Mouse (Mus musculus) neural tube, embryonic 14.5 days (tissue): ENCODE results near the gene Glcci1. TPM values are rescaled to one million over a fixed set of nuclear protein-coding genes. Genes with fewer than 3 reads are reported as not detected.

Experiments
- ATAC-seq: fragments of 200-750 bp; cut with Nextera tagmentation; 2 replicates; pipeline ENCODE4 v1.8.0; 2017; ENCODE audit warnings: low read depth, mild to moderate bottlenecking, moderate TSS enrichment, moderate library complexity
- H3K27ac ChIP-seq: fragments of 300-500 bp; sonication (generic); 2 replicates; pipeline ENCODE4 v1.5.1; 2014; ENCODE audit warnings: low read depth, mild to moderate bottlenecking, control low read depth, low read length, moderate library complexity, mixed read lengths
- H3K27me3 ChIP-seq: fragments of 300-500 bp; sonication (generic); 2 replicates; pipeline ENCODE4 v1.6.1; 2014; ENCODE audit warnings: low read length; ENCODE audit not compliant: control insufficient read depth, insufficient read depth
- H3K36me3 ChIP-seq: fragments of 300-500 bp; sonication (generic); 2 replicates; pipeline ENCODE4 v1.6.1; 2014; ENCODE audit warnings: low read length, mixed read lengths; ENCODE audit not compliant: control insufficient read depth, insufficient read depth
- H3K4me1 ChIP-seq: fragments of 300-500 bp; sonication (generic); 2 replicates; pipeline ENCODE4 v1.6.1; 2014; ENCODE audit warnings: low read length; ENCODE audit not compliant: control insufficient read depth, insufficient read depth
- H3K4me2 ChIP-seq: fragments of 300-500 bp; sonication (generic); 2 replicates; pipeline ENCODE4 v1.6.1; 2014; ENCODE audit warnings: mild to moderate bottlenecking, low read depth, low read length, control low read depth
- H3K4me3 ChIP-seq: fragments of 300-500 bp; sonication (generic); 2 replicates; pipeline ENCODE4 v1.5.1; 2014; ENCODE audit warnings: low read depth, low read length, control low read depth, mixed read lengths
- H3K9ac ChIP-seq: fragments of 300-500 bp; sonication (generic); replicated peaks from 2 replicates; pipeline ENCODE4 v1.6.1; 2014; ENCODE audit warnings: low read depth, mild to moderate bottlenecking, control low read depth, low read length, mixed read lengths
- H3K9me3 ChIP-seq: fragments of 300-500 bp; sonication (generic); 2 replicates; pipeline ENCODE4 v1.6.1; 2016; ENCODE audit warnings: low read length; ENCODE audit not compliant: control insufficient read depth
- WGBS: fragments of 180-500 bp; shearing (Covaris S2); extraction: QIAGEN DNeasy Blood & Tissue Kit; methylation state at CpG from one replicate; pipeline ENCODE4 v1.1.7; 2014; 5-methylcytosine and 5-hydroxymethylcytosine counted together
- polyA plus RNA-seq: library from polyadenylated mRNA; unstranded; fragments of >200 nt; fragmentation: Nextera tagmentation; extraction: Ambion mirVana; gene quantifications from 2 replicates; pipeline ENCODE4 v1.2.1, GENCODE M21; 2014

The Glcci1 gene
- polyA plus RNA-seq, 1 experiment from 2014 or later, result 11.3 TPM

DNA sequence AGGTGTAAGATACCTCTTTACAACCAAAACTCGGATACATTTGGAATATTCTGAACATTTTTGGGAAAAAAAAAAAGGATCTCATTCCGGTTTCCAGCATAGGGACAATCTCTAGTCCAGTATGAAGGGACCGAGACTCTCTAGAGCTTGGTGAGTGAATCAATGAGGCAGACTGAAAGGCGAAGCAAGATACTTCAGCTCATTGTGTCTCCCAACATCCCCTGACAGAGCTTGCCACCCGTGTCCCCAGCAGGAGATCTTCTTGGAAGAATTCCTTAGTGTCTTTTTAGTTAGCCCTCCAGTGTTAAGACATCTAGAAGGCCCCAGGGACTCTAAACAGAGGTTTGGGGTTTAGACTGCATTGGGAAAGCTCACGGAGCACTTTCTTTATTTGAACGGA lies 20.1 kb upstream of the Glcci1 start:
- no peak overlapping the region for H3K4me2 ChIP-seq
- ATAC-seq, result no peak
- H3K9ac ChIP-seq, result no peak overlapping the region
- H3K27ac ChIP-seq, result no peak overlapping the region
- H3K4me1 ChIP-seq, result 0 out of 2 replicates have a peak, but pooled peaks cover 4% of the 10 kb centered on the region
- 76% methylated on average over 7 of the region's 7 CpGs for WGBS
- H3K27me3 ChIP-seq, result no peaks in the 10 kb centered on the region
- H3K9me3 ChIP-seq, result no peaks in the 10 kb centered on the region
- H3K36me3 ChIP-seq, result no peaks in the 10 kb centered on the region
- H3K4me3 ChIP-seq, result no peak overlapping the region

DNA sequence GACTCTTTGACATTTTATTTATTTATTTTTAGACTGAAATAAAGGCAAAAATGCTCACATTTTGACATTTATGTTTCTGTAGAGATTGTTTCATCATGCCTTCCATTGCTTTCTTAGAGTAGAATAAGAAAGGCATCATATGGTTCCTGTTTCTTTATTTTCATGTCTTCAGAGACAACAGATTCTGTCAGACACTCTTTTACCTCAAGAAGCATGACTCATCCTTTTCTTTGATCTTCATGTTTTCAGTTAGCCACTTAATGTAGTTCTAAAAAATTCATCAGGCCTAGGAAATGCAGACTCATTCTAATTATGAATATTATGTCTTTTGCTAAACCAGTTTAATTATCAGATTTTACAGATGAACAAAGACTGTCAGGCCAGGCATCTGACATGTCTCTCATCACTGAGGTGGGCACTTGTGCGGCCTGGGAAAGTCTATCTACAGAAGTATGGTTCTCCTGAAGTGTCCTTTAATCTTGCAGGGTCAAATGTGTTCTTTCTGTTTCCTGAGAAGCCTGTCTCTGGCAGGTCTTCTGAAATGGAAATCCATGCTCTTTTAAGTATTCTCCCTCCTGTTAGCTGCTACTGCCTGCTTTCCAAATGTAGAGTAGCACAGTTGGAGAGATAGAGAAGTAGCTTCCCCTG lies 19.3 kb upstream of the Glcci1 start:
- no peaks in the 10 kb centered on the region for H3K36me3 ChIP-seq
- H3K4me2 ChIP-seq, result no peak overlapping the region
- H3K4me3 ChIP-seq, result no peak overlapping the region
- H3K9me3 ChIP-seq, result no peaks in the 10 kb centered on the region
- H3K27ac ChIP-seq, result no peak overlapping the region
- ATAC-seq, result no peak
- H3K27me3 ChIP-seq, result no peaks in the 10 kb centered on the region
- H3K4me1 ChIP-seq, result 0 out of 2 replicates have a peak, but pooled peaks cover 4% of the 10 kb centered on the region
- WGBS, result 76% methylated on average over 1 of the region's 1 CpGs
- no peak overlapping the region for H3K9ac ChIP-seq

DNA sequence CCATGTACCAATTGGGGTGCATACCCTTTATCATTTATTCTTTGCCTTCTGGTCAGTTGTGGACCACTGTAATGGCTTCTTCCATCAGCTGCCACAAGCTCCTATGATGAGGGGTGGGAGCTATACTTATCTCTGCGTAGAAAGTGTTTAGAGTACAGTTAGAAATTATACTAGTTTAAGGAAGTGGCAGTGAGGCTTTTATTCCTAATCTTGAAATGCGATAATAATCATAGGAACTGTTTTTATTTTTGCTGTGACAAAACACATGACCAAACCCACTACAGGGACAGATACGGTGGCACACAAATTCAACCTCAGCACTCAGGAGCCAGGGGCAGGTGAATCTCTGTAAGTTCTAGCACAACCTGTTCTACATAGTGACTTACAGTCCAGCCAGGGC lies 17.2 kb upstream of the Glcci1 start:
- no peak overlapping the region for H3K4me2 ChIP-seq
- H3K27me3 ChIP-seq, result no peaks in the 10 kb centered on the region
- H3K9me3 ChIP-seq, result no peaks in the 10 kb centered on the region
- H3K9ac ChIP-seq, result no peak overlapping the region
- 0 out of 2 replicates have a peak, but pooled peaks cover 3% of the 10 kb centered on the region for H3K4me1 ChIP-seq
- no peaks in the 10 kb centered on the region for H3K36me3 ChIP-seq
- H3K27ac ChIP-seq, result no peak overlapping the region
- no peak overlapping the region for H3K4me3 ChIP-seq
- ATAC-seq, result no peak
- WGBS, result 91% methylated on average over 3 of the region's 3 CpGs

DNA sequence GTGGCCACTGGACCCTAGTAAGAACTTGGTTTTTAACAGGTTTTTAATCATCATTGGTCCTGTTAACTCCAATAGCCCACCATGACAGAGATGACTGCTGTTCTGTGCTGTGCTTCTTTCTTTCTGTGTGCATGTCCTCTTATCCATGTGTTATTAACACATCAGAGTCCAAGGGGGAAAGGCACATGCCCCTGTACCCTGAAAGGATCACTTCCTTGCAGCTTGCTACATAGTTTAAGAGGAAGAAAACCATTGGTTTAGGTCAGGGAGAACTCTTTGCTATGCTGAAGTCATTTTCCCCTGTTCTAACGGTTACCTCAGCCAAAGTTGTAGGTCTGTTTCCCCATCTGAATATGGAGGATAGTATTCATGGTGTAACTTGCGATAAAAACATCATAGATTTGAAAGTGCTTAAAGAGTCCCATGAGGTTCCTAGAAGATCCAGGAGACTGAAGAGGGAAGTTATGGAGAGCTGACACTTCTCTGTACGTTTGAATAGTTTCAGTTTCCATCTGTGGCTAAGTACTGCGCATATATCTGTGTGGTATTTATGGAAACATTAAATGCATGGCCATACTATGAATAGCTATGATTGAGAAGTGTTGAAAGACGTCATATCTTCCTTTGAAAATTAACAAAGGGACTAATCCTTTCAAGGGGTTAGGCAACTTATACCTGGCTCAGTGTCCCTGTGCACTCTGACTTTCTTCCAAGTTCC lies 14.1 kb upstream of the Glcci1 start:
- Histone ChIP-seq H3K27ac (no peak overlapping the region), H3K4me2 (no peak overlapping the region), H3K9me3 (no peaks in the 10 kb centered on the region), H3K36me3 (no peaks in the 10 kb centered on the region), H3K4me1 (no peaks in the 10 kb centered on the region), H3K9ac (no peak overlapping the region), H3K4me3 (no peak overlapping the region), H3K27me3 (no peaks in the 10 kb centered on the region)
- no peak for ATAC-seq
- 86% methylated on average over 5 of the region's 5 CpGs for WGBS

DNA sequence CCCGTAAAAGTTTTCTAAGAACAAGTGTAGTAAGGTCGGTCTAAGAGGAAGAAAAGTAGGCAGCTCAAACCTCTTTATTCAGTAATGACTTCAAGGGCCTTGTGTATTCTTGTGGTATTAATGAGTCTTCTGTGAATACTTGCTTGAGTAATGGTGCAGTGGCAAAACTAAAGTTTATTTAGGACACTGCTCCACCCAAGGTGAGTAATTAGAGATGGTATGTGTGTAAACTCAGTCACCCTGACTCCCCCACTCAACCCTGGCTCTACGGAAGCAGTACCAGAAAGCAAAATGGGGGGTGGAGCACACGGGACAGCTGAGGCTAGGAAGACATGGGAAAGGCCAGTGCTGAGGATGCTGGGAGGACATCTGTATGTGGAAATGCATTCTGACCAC lies 13.6 kb upstream of the Glcci1 start:
- Histone ChIP-seq H3K4me1 (no peaks in the 10 kb centered on the region), H3K4me3 (no peak overlapping the region), H3K9ac (no peak overlapping the region), H3K36me3 (no peaks in the 10 kb centered on the region), H3K4me2 (no peak overlapping the region), H3K27me3 (no peaks in the 10 kb centered on the region), H3K9me3 (no peaks in the 10 kb centered on the region), H3K27ac (no peak overlapping the region)
- no peak for ATAC-seq
- 82% methylated on average over 4 of the region's 4 CpGs for whole genome bisulfite sequencing

DNA sequence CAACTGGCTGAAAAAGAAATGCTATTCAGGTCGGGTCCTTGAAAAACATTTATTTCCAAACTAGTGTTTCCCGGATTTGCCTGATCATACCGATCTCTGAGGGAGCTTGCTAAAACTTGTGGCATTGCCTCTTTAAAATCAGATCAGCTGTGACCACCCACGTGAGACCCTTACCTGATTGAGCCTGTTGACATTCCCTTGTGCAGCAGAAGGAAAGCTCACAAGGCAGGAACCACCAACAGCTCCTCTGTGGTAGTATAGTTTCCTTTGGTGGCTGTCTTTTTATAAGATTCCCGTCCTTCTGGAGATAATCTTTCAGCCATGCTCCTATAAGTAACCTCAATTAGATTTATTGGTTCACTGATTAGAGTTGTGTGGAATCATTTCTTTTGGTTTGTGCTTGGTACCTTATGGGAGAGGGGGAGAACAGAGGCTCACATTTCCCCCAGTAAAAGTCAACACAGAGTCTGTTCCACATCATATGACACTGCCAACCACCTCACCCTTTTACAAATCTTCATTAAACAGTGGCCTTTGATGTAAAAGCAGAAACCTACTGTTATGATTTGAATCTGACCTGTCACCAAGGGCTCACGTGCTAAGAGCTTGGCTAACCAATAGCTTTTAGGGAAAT lies 12.0 kb upstream of the Glcci1 start:
- 78% methylated on average over 6 of the region's 6 CpGs for WGBS
- H3K36me3 ChIP-seq, result no peaks in the 10 kb centered on the region
- H3K9me3 ChIP-seq, result no peaks in the 10 kb centered on the region
- H3K4me3 ChIP-seq, result no peak overlapping the region
- no peak overlapping the region for H3K4me2 ChIP-seq
- no peak overlapping the region for H3K9ac ChIP-seq
- ATAC-seq, result no peak
- no peak overlapping the region for H3K27ac ChIP-seq
- H3K27me3 ChIP-seq, result no peaks in the 10 kb centered on the region
- H3K4me1 ChIP-seq, result no peaks in the 10 kb centered on the region

DNA sequence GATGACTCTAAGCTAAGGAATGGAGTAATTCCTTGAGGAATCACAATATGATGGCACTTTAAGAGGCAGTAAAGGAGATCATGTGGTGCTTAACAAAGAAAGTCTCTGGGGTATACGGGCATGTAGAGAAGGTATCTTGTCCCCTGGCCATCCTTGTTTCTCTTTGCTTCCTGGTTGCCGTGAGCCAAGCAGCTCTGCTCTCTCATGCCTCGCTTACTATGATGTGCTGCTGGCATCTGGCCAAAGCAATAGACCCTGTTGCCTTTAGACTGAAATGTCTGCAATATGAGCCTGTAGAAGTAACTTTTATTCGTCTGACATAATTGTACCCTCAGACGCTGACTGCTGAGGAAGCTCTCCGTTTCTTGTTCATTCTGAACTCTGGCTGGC lies 11.5 kb upstream of the Glcci1 start:
- H3K9me3 ChIP-seq, result no peaks in the 10 kb centered on the region
- peak; percentile 28; the same call in 1 of the 2 replicates for ATAC-seq
- no peaks in the 10 kb centered on the region for H3K36me3 ChIP-seq
- H3K4me1 ChIP-seq, result no peaks in the 10 kb centered on the region
- H3K27ac ChIP-seq, result no peak overlapping the region
- H3K9ac ChIP-seq, result no peak overlapping the region
- H3K4me2 ChIP-seq, result no peak overlapping the region
- WGBS, result 55% methylated on average over 6 of the region's 6 CpGs
- H3K27me3 ChIP-seq, result no peaks in the 10 kb centered on the region
- H3K4me3 ChIP-seq, result no peak overlapping the region

DNA sequence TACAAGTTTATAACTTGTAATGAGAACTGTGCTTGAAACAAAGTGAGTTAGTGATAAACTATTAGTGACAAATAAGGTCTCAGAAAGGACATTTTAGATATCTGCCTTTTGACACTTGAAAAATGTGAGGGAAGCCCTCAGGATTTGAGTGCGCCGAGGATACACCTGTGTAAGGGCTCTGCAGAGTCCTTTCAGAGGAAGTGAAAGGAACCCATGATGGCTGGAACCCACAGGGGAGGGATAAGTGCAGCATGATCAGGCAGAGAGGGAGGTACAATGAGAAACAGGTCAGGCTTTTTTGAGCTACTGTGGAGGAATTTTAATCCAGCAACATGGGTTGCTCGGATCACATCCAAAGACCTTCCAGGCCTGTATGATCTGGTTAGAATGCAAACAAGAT lies 10.4 kb upstream of the Glcci1 start:
- Histone ChIP-seq H3K9ac (no peak overlapping the region), H3K36me3 (no peaks in the 10 kb centered on the region), H3K4me2 (no peak overlapping the region), H3K4me1 (no peaks in the 10 kb centered on the region), H3K27me3 (no peaks in the 10 kb centered on the region), H3K4me3 (no peak overlapping the region), H3K9me3 (no peaks in the 10 kb centered on the region), H3K27ac (no peak overlapping the region)
- 96% methylated on average over 3 of the region's 3 CpGs for WGBS
- no peak for ATAC-seq

DNA sequence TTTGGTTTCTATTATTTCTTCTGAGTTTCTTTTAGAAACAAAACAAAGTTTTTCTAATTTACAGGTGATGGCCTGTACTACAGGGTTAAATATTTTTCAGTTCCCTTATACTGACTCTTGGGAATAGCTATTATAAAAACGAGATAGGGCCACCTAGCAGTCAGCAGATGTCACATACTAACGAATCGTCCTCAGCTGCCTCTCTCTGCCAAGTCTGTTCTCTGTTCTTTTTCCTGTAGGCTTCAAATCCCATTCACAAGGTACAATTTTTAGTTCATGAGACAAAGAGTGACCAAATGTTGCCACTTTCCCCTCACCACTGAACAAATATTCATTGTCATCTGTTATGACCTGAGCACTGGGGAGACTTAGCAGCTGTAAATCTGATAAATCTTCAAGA lies 5.4 kb upstream of the Glcci1 start:
- Histone ChIP-seq H3K36me3 (no peaks in the 10 kb centered on the region), H3K9me3 (no peaks in the 10 kb centered on the region), H3K4me2 (no peak overlapping the region), H3K4me1 (0 out of 2 replicates have a peak, but pooled peaks cover 4% of the 10 kb centered on the region), H3K27ac (no peak overlapping the region), H3K27me3 (no peaks in the 10 kb centered on the region), H3K4me3 (no peak overlapping the region), H3K9ac (no peak overlapping the region)
- ATAC-seq, result no peak
- 31% methylated on average over 3 of the region's 3 CpGs for WGBS
